Mouse (Mus musculus) MN1 (cell line): Measurements from ENCODE around the gene 2010111I01Rik.
A peak's percentile ranks its signal among the peaks of the same experiment; 100 is the strongest.

Experiments
- DNase-seq: peaks from one replicate; pipeline ENCODE4 v3.0.0-alpha.2; 2016; ENCODE audit warnings: low spot score

Gene 2010111I01Rik

DNA sequence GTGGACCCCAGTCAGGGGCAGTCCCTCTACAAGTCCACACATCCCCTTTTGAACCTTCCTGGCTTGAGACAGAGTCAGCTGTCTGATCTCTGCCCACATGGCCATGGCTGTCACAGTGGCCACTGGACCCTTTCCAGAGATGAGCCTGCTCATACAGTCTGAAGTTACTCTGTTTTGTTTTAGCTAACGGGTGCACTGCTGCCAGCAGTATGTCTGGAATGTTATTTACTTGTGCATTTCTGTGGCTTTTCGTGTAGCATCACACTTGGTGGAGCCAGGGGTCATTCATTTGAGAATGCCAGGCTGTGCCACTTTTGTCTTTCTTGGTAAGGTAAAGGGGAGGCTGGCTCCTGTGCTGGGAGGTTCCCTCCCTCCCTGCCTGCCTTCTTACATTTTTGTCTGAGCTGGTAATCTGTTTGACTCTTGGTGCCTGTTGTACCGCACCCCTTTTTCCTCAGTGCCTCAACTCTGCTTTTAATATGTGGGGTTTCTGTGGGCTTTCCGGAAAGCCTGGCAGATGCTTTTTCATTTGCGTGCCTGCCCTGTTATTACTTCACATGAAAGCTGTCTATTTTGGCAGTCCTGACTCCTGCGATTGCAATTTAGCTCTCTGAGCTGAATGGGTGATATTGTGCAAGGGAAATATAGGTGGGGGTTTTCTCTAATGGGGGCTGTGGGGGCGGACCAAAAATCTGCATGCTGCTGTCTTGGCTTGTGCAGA, 190.3 kb downstream of the 2010111I01Rik start:
- peak; percentile 54 for DNase-seq

DNA sequence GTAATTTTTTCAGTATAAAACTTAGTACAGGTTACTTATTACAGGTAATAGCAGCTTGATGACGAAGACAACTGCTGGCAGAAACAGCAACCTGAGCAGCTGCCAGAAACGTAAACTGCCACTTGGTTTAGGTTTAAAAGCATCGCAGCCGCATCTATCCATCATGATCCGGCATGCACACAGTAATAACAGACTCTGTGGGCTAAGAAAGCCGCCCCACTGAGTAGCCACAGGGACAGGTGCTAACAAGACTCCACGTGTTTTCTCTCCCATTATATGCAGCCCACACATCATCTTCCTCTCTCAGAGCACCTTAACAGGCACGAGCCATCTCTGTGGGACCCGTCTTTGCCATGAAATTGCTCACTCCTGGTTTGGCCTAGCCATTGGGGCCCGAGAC, 191.6 kb downstream of the 2010111I01Rik start:
- DNase-seq: no peak

DNA sequence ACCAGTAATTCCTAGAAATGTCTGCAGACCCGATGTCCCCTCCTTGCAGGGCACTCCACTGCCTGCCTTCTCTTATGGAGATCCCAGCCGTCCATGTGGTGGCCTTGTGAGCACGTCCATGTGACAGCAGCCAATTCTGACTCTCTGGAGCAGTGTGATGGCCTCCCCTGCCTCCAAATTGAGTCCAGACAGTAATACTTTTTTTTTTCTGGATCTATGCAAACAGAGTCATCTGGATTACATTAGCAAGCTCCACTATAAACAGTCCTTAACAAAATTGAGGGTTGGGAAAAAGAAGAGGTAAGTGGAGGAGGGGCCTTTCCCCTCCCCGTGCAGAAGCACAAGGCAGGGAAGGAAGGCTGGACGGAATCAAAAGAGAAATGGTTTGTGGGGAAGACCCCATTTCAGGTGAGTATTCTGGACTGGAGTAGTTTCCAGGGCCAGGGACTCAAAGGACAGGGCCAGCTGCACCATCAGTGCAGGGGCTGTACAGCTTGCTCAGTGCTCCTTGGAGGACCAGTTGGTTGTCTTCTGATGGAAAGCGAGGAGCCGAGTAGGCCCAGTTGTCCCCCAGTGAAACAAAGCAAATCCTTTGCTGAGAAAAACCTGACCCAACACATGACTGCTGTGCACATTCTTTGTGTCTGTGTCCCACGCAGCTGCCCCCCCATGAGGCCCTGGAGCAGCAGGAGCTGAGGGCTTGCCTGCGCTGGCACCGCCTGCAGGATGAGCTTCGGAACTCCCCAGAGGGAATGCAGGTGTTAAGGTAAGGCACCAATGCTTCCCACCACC, 205.8 kb downstream of the 2010111I01Rik start:
- no peak for DNase-seq

DNA sequence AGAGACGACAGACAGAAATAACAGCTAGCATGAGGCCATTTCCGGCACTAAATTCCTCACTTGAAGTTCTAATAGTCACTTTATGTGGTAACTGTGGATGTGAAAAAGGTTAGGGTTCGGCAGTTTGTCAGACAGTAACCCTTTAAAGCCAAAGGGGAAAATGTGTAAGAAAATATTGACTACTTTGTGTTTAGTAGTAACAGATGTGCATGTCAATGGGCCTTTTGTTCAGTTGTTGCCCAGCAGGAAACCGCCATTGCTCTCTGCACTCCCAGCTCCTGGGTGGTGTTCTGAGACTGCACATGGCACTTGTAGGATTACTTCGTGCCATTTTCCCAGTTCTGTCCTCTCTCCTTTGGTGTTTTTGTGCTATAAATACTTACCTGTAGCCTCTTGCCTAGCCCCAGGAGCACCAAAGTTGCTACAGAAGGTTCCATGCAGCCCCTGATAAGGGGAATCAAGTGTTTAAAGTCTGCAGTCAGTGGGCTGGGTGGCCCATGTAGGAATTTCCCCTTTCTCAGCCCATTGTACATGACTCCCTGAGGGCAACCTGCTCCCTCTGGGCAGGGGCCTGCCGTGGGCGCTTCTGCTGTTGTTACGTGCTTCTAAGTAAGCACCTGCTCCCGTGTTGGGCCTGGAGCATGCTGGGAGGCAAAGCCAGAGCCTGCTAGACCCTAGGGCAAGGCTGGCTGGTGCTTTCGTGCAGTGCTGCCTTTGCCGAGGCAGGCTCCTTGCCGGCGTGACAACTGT, 206.8 kb downstream of the 2010111I01Rik start:
- no peak for DNase-seq

DNA sequence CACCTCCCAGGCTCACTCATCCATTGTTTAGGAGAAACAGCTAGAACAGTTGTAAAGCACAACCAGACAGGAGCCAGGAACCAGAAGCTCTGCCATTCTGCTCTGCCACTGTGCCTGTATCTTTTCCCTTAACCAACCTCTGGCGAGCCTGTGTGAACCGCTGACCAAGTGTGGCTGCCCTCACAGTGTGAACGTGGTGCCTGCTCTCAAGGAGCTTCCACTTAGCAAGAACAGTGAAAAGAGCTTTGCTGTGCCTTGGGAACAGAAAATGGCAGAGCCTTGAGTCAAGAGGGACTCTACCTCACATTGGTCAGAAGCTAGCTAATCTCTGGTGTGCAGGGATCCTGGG, 207.4 kb downstream of the 2010111I01Rik start:
- no peak for DNase-seq

DNA sequence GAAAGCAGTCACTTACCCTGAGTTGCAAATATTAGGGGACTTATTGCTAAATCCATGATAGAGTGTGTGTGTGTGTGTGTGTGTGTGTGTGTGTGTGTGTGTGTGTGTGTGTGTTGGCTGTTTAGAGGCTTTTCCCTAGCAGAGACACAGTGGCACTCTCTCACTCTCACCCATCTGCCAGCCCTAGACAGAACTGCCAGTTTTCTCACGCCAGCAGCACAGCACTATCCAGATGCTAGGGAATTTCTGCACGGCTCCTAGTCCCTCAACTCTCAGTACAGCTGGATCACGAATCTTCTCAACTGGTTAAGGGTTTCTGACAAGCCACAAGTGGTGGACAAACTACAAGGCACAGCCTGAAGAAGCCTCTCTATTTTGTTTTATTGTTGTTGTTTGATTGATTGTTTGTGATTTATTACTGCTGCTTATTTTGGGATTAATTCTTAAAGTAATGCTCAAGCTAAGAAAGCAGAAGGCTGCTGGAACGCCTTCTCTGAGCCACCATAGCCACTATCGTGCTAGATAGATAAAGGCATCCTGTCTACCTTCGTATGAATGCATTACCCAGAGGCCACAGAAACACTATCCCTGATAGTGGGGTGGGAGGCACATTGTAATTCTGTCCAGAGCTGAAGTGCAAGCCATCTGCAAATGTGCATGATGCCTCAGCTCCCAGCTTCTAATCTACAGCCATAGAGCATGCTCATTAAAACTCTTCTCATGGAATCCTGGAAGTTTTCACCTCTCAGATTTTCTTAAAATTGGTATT, 209.7 kb downstream of the 2010111I01Rik start:
- DNase-seq: no peak

DNA sequence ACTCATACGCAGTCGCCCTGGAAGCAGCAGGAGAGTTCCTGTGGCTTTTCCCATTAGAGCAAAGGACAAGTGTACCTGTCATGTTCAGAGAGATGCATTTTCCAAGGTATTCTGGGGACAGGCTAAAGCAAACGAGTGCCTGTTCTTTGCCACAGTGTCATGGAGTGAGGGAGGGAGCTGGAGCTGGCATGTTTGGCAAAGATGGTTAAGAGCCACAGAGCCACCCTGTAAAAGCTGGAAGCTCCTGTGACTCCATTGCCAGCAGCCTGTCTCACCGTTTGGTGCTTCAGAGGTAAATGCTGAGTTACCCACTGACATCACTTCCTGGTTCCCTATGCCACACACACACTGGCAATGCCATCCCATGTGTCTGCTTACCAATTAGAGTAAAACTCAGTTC, 211.4 kb downstream of the 2010111I01Rik start:
- no peak for DNase-seq

DNA sequence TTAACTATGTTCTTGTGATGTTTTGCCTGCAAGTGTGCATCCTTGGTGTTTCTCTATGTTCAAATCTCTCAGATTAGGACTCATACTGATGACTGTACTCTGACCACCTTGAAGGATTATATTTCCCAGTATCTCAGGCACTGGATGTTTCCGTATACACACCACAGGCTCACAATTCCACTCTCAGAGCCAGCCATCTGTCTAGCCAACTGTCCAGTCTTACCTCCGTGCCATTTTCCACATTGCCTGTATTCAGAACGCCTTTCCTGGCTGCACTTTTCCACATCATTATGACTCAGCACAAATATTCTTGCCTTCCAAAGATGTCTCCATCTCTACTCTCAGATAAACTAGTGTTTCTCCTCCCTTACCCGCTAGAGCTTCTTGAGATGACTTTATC, 212.5 kb downstream of the 2010111I01Rik start:
- DNase-seq: no peak

DNA sequence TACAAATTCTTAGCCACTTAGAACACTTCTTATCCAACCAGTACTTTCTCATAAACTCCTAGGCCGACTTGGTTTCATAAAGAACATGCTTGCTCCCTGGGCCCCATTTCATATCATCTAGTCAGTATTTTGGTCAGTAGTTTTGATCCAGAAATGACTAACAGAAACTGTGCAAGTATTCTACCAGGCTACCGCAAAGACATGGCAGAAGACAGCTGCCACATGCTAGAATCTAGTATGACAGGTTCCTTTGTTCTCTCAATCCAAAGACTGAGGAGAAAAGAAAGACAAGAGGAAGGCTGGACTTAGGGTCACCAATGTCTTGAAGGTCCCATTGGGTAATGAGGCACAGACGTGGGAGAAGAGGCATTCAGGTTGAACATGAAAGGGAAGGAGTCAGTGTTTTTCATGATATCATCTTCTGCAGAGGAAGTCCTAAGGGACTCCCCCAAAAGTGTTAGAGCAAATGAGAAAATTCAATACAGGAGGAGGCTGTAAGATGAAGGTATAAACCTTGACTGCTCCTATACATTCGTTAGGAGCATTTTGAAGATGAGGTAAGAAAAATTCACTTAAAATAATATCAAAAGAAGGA, 216.0 kb downstream of the 2010111I01Rik start:
- DNase-seq: no peak

DNA sequence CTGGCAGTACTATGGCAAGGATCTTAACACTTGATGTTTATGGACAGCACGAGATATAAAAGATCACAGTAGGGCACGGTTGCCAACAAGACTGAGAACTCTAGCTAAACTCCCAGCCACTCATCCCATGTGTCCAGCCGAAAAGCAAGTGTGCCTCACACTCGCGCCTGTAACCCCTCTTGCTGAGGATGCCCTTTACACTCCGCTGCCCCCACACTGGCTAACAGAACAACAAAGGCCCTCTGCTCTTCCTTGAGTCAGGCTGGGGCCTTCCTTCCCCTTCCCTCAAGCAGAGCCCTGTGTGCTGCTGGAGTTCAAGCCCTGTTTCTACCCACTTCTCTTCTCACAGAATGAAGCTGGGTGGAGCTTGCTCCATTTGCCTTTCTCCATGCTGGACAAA, 220.3 kb downstream of the 2010111I01Rik start:
- DNase-seq: no peak

DNA sequence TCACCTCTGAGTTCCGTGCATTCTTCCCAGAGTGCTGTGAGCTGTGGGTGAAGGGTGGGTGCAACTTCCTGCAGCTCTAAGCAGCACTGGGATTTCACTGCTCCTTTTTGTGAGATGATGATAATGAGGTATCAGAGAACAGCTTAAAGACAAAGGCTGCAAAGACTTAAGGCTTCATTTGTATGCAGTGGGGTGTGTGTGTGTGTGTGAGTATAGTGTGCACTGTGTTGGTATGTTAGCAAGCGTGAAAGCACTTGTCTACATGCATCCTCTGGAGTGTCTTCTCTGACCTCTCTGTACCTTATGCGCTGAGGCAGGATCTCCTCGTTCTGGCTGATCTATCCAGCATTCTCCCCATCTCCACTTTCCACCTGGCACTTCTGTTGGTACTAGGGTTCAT, 221.5 kb downstream of the 2010111I01Rik start:
- DNase-seq: no peak

DNA sequence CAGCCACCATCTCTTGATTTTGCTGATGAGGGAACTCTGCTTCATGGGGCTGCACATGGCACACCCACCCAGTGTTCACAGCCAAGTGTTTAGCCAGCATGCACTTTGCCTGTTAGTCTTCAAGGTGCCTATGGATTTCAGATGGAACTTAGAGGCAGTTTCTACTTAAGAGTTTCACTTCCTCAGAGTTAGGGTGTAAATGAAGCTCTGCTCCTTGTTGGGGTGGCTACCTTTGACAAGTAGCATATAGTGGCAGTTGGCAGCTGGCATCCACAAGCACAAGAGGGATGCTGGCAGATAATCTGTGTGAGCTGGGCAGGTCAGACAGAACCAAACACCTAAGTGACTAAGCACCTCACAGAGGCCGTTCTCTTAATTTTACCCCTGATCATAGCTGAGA, 221.9 kb downstream of the 2010111I01Rik start:
- DNase-seq: no peak

DNA sequence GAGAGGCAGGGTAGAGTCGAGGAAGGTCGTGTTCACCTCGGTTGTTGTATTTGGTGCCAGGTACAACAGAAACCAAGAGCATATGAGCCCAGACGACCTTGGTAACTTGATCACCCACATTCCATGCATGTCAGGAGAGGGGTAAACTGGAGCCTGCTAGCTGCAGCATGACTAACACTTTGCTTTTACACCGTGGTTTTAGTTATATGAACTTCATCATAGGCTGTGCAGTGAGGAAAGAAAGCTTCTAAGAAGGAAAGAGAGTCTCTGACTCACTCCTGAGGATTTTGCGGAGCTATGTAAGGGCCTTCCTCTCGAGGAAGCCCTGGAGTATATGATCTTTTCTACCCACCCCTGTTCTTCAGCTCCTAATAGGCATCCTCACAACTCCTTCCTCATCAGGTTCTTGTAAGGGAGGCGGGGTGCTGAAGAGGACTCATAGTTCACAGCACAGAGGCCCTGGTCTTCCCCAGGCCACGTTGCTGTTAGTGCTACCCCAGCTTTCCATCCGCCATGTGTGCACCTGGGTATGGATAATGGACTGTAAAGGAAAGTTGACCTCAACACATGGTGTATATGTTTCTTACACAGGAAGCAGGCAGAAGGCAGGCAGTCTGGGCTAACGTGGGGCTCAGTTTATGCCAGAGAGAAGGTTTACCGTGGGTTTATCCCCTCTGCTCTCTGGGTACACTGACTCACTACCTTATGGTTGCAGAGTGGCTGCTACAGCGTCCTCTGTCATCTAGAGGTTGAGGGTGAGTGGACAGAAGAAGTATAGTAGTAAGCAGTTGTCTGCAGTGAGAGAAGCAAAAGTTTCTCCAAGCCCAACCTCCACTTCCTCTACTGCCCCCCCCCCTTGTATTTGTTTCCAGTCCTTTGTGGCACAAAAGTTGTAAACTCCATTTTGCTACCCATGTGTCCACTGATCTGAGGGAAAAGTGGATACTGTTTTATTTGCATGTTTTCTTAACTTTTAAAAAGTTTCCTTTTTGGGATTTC, 222.8 kb downstream of the 2010111I01Rik start:
- DNase-seq: no peak

DNA sequence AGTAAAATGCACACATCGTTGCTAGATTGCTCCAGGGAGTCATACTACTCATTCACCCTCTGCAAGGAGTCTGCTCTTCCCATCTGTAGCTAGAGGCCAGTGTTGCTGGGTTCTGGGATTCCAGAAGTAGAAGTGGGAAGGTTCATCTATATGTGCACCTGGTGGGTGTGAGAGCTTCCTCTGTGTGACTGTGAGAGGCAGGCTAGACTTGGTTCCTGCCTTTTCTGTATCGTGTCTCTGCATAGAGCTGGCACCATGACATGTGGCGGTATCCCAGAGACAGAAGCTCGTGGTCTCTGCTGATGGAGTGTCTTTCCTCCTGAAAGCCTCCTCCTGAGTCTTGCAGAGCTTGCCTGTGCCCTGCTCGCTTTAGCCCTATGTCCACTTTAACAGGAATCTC, 223.6 kb downstream of the 2010111I01Rik start:
- DNase-seq: no peak

DNA sequence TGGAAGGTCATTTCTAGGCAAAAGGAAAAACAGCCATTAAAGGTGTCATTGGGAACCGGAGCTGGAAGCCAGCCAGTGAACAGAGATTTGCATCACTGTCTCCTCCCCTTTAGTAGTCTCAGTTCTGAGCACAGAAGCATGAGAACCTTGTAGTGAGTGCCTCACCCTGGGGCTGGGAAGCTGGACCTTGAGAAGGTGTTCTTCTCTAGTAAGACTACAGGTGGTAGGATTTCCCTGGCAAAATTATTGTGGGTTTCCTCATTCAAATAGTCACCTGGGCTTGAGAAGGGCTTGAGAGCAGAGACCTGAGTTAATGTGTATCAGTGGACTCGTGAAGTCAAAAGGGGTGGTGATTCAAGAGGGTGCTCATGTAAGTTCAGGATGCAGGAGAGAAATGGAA, 224.1 kb downstream of the 2010111I01Rik start:
- no peak for DNase-seq

DNA sequence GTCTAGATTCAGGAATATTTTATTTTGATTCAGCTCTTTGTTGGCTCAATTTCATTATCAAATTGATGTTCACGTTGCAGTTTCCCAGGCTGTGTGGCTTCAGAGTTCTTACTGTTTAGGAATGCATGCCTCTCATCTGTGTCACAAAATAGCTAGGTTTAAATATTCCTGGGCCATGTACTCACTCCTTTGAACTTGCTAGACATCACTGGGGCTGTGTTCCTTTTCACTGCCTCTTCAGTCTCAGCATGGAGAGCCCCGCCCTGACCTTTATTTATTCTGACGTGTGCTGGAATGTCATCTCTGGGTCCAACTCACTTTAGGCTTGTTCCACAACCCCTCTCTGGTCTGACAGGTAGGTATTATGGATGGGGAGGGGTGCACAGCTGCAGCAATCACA, 228.7 kb downstream of the 2010111I01Rik start:
- no peak for DNase-seq

DNA sequence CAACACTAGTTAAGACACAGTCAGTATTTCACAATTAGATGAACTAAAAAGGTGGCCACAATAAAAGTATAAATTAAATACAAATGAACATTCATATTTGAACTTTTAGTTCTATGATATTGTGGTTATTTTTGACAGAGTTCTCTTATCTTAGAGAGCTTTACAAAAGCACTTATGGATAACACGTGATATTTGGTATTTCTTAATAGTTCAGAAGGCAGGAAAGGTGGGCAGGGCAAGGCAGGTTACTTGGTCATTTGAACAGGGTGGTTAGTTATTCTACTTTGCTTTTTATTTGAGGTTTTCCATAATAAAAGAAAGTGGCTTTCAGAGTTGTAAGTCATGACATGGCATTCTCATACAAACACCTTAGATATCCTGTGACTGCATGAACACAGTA, 233.3 kb downstream of the 2010111I01Rik start:
- DNase-seq: no peak

DNA sequence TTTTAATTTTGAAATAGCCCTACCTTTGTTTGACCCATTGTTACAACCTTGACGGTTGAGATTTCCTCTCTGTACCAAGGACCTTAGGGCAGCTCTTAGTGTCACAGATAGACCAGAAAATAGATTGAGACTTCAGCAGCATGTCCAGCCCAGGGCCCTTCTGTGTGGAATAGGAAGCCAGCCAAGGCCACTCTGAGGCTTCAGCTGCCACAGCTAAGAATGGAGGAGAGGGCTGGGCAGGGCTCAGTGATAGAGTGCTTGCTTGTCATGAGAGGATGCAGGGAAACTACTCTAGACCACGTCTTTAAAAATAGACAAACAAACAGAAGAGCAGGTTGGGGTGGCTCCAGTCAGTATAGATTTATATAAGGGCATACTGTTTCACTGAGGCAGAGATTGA, 234.9 kb downstream of the 2010111I01Rik start:
- DNase-seq: no peak

DNA sequence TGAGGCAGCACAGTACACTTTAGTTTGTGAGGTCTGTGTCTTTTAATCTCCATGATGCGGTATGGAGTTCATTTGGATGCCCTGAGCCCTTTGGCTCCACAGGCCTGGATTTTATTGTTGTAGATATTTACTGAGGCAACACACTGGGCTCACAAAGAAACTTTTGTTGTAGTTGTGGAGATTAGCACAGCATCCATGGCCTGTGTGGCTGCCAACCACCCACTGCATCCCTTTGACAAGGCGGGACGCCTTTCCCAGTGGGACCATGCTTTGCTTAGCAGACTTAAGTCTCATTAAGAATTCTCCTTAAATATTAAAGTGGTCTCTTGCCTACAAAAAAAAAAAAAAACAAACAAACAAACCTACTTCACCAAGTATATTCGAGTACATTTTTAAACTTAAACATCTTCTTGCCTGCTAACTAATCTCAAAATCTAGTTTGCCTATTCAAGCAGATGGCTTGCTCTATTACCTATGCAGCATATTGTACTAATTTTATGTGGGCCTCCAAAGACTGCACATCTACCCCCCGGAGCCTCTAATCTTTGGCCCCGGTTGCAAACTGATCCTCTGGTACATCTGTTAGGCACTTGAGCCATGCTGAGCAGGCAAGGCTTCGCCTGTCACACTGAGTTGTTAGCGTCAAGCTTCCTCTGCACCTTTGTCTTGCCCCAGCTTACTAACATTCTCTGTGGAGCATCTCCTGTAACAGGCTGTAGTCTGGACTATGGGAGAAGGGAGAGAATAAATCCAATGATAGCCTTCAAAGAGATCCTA, 239.0 kb downstream of the 2010111I01Rik start:
- DNase-seq: no peak

DNA sequence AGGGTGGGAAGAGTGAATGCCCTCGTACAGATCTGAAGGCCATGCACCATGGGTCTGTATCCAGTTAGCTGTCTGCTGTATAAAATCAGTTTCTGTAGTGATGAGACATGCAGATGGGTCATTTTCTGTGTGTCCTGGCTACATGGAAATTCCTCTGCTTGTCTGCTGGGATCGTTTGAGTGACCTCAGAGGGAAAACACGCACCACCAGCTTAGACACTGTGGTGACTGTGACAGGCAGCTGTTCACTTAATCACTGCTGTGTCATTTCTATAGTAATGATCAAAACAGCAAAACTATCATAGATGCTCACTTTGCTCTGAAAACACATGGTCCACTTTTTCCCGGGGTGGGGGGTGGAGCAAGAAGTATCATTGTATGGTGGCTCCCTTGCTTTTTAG, 241.1 kb downstream of the 2010111I01Rik start:
- DNase-seq: no peak
